In genomic region chr5:140571673-140572072, GRCm38 (mm10) we compare ENCODE assay signal across 9 mouse cellular contexts. TPM values are rescaled to one million over a fixed set of nuclear protein-coding genes. Genes with fewer than 3 reads are reported as not detected.
A peak's percentile ranks its signal among the peaks of the same experiment; 100 is the strongest.
DNase-seq lines count a peak whose midpoint lies in the region.
"Had no signal": no experiment of that assay in that cellular context is flagged by ENCODE, and none has a peak within 500 bp of the region (broad histone marks: within the 10 kb centered on the region; RNA-seq: fewer than 3 reads in every experiment).

No protein-coding gene starts in this region.

- peak; percentile 16 for DNase-seq in cerebellum, adult 9-11 months
- DNase-seq in cerebellum, adult 8-10 months = no peak
- peak; percentile 24 for DNase-seq in right cerebral cortex, adult 18-20 months
- no peak for DNase-seq in right cerebral cortex, postnatal 25 days
- peak; percentile 90 to 91 for DNase-seq in heart, postnatal 10 days
- peak; percentile 84 for DNase-seq in lung, postnatal 10 days
- DNase-seq in thymus, postnatal 14 days = no peak
- no peak for DNase-seq in frontal cortex, postnatal 10 days (ENCODE audit: low spot score in 2 of 2)

- intact Hi-C loops in heart, postnatal 10 days (cut with DNase I) = no loop called here

RNA-seq across cellular contexts. Expression of gene Grifin, which starts 6.8 kb away (rescaled TPM):
- total RNA-seq in heart, postnatal 10 days (2021) = not detected
- total RNA-seq: layer of hippocampus, adult 18-20 months had no signal

RNA-seq across cellular contexts. Expression of gene Lfng, which starts 35.4 kb away (rescaled TPM):
- total RNA-seq in heart, postnatal 10 days (2021) = 10 to 100 TPM; 14.1 to 15.7 TPM

Comparison
In these comparisons a context has a peak if more than half of its experiments do, and no peak if none do; other contexts are left out.
1. DNase-seq: peak in cerebellum, adult 9-11 months (single experiment), right cerebral cortex, adult 18-20 months (single experiment), heart, postnatal 10 days (2 of 2) and lung, postnatal 10 days (single experiment); none in cerebellum, adult 8-10 months (single experiment), right cerebral cortex, postnatal 25 days (single experiment), thymus, postnatal 14 days (single experiment) and frontal cortex, postnatal 10 days (0 of 2).